Mouse (Mus musculus) kidney, adult 2 months (tissue): ENCODE data around the gene Mlip.

ENCODE experiments used
- CTCF ChIP-seq: fragments of 200-500 bp; conservative IDR thresholded peaks from 2 replicates; pipeline ENCODE4 v1.5.1; 2011; ENCODE audit warnings: low read depth, mild to moderate bottlenecking, control low read depth, low read length, moderate library complexity, mixed read lengths; ENCODE audit not compliant: insufficient read depth, insufficient read length
- POLR2A ChIP-seq: fragments of 200-500 bp; IDR thresholded peaks from one replicate; pipeline ENCODE4 v1.6.1; 2011; ENCODE audit warnings: low read depth, low read length, control low read depth

- TF ChIP-seq CTCF (no peak), POLR2A (no peak)
These were observed at the start of gene Mlip for GRCm38 (mm10) chr9:77352432-77353175.
